Mouse (Mus musculus): Measurements from ENCODE around the gene Traip.
"Not testable (repeated sequence)": the region's sequence is repeated elsewhere in the genome, so short reads cannot be mapped to it uniquely, and the experiment has no call there.

Traip gene

GRCm38 (mm10) chr9:108001922-108002770 lies 52.2 kb downstream of the Traip start, which contains the start of gene Ip6k1:
Gene Ip6k1 (plus strand): TSS chr9:108002501.
- peak; percentile 99 to 100 for DNase-seq (ENCODE audit: low spot score in 2 of 2)

GRCm38 (mm10) chr9:108002778-108003530 lies 53.0 kb downstream of the Traip start:
- DNase-seq (ENCODE audit: low spot score in 2 of 2): no peak

- DNase-seq (ENCODE audit: low spot score in 2 of 2): no peak
Measured at GRCm38 (mm10) chr9:108003531-108003890, 53.6 kb downstream of the Traip start.

- DNase-seq (ENCODE audit: low spot score in 2 of 2): no peak
Measured at GRCm38 (mm10) chr9:108008041-108008440, 58.1 kb downstream of the Traip start.

GRCm38 (mm10) chr9:108010385-108010784 lies 60.4 kb downstream of the Traip start:
- DNase-seq (ENCODE audit: low spot score in 2 of 2): no peak

- DNase-seq (ENCODE audit: low spot score in 2 of 2): not testable (repeated sequence)
Measured at GRCm38 (mm10) chr9:108013577-108013976, 63.6 kb downstream of the Traip start.

GRCm38 (mm10) chr9:108017127-108017526 lies 67.2 kb downstream of the Traip start:
- no peak for DNase-seq (ENCODE audit: low spot score in 2 of 2)

- no peak for DNase-seq (ENCODE audit: low spot score in 2 of 2)
Measured at GRCm38 (mm10) chr9:108020741-108021140, 70.8 kb downstream of the Traip start.

All from urinary bladder, postnatal 4 days (tissue).